Mouse (Mus musculus) embryonic facial prominence, embryonic 15.5 days (tissue): ENCODE measurements around the gene Slc38a3. TPM values are rescaled to one million over a fixed set of nuclear protein-coding genes. Genes with fewer than 3 reads are reported as not detected.
A peak's percentile ranks its signal among the peaks of the same experiment; 100 is the strongest.

Source experiments
- ATAC-seq: fragments of 200-750 bp; cut with Nextera tagmentation; 2 replicates; pipeline ENCODE4 v1.8.0; 2017; ENCODE audit warnings: low read depth, moderate TSS enrichment; ENCODE audit not compliant: insufficient number of reproducible peaks, low FRiP score, low TSS enrichment
- H3K27ac ChIP-seq: fragments of 300-500 bp; sonication (generic); replicated peaks from 2 replicates; pipeline ENCODE4 v1.5.1; 2015; ENCODE audit warnings: mild to moderate bottlenecking, inconsistent platforms
- H3K27me3 ChIP-seq: fragments of 300-500 bp; sonication (generic); 2 replicates; pipeline ENCODE4 v1.6.1; 2015; ENCODE audit warnings: inconsistent platforms
- H3K36me3 ChIP-seq: fragments of 300-500 bp; sonication (generic); 2 replicates; pipeline ENCODE4 v1.6.1; 2015; ENCODE audit warnings: mild to moderate bottlenecking, inconsistent platforms
- H3K4me1 ChIP-seq: fragments of 300-500 bp; sonication (generic); 2 replicates; pipeline ENCODE4 v1.6.1; 2015; ENCODE audit warnings: inconsistent platforms
- H3K4me2 ChIP-seq: fragments of 300-500 bp; sonication (generic); replicated peaks from 2 replicates; pipeline ENCODE4 v1.6.1; 2015; ENCODE audit warnings: mild to moderate bottlenecking, inconsistent platforms
- H3K4me3 ChIP-seq: fragments of 300-500 bp; sonication (generic); replicated peaks from 2 replicates; pipeline ENCODE4 v1.5.1; 2015; ENCODE audit warnings: mild to moderate bottlenecking, inconsistent platforms
- H3K9ac ChIP-seq: fragments of 300-500 bp; sonication (generic); 2 replicates; pipeline ENCODE4 v1.6.1; 2015; ENCODE audit warnings: inconsistent platforms
- H3K9me3 ChIP-seq: fragments of 300-500 bp; sonication (generic); replicated peaks from 2 replicates; pipeline ENCODE4 v1.6.1; 2016; ENCODE audit warnings: inconsistent platforms
- WGBS: fragments of 180-500 bp; shearing (Covaris S2); methylation state at CpG from one replicate; pipeline ENCODE4 v1.1.7; 2015; 5-methylcytosine and 5-hydroxymethylcytosine counted together
- polyA plus RNA-seq: library from polyadenylated mRNA; unstranded; fragments of >200 nt; fragmentation: Nextera tagmentation; extraction: Ambion mirVana; gene quantifications from 2 replicates; pipeline ENCODE4 v1.2.1, GENCODE M21; 2015

Slc38a3 gene
- polyA plus RNA-seq, 1 experiment from 2014 or later = 4.2 TPM

DNA sequence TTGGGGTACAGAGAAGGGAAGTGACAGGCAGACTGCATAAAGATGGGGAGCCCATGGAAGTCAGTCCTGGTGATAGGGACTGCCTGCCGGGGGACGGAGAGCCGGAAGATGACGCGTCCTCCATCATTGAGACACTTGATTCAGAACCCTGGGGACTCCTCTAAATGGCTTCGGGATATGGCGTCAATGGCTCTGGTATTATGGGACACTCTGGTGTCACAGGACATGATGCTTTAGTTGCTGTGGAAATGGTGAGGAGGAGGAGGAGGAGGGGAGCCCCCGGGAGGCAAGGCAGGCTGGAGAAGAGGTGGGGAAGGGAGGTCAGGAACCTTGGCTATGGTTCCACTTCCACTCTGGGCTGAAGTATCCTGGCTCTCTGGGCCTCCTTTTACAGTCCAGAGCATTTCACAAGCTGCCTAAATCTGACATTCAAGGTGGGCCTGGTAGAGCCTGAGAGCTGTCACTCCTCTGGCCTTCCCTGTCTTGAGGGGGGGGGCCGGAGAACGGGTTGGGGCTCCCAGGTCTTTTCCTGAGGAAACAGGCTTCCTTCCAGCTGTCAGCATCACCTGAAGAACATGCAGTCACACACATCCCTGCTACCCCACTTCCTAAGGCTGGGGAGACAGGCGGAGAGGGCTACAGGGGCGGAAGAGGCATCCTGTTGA, 26.2 kb upstream of the Slc38a3 start:
- H3K9me3 ChIP-seq = no peaks in the 10 kb centered on the region
- H3K27me3 ChIP-seq = no peaks in the 10 kb centered on the region
- peaks cover 33% of the 10 kb centered on the region for H3K36me3 ChIP-seq
- no peak overlapping the region for H3K4me2 ChIP-seq
- 82% methylated on average over 12 of the region's 12 CpGs for WGBS
- peak overlapping the region; percentile 63; the same call in 1 of the 2 replicates for H3K27ac ChIP-seq
- no peak overlapping the region for H3K9ac ChIP-seq
- H3K4me3 ChIP-seq = no peak overlapping the region
- H3K4me1 ChIP-seq = peaks cover 77% of the 10 kb centered on the region
- ATAC-seq = no peak

DNA sequence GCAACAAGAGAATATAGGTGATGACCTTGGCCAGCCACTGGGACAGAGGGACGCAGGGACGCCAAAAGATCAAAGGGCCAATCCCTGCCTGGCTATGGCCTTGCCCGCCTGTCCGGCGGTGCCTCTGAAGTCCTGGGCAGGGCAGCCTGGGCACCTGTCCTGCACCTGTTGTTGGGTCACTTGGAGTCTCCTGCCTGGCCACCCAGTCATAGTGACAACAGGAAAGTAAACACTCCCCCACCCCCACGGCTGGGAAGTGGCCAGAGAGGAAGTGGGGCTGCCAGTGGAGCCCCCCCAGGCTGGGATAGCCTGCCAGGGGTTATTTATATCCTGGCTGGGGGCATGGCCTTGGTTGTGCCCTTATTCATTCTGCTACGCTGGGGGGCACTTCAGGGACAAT, 25.3 kb upstream of the Slc38a3 start:
- H3K4me1 ChIP-seq = peaks cover 68% of the 10 kb centered on the region
- no peak overlapping the region for H3K4me2 ChIP-seq
- no peak for ATAC-seq
- WGBS = 63% methylated on average over 7 of the region's 7 CpGs
- H3K27me3 ChIP-seq = no peaks in the 10 kb centered on the region
- H3K9ac ChIP-seq = no peak overlapping the region
- no peak overlapping the region for H3K4me3 ChIP-seq
- peaks cover 42% of the 10 kb centered on the region for H3K36me3 ChIP-seq
- H3K27ac ChIP-seq = no peak overlapping the region
- H3K9me3 ChIP-seq = no peaks in the 10 kb centered on the region

DNA sequence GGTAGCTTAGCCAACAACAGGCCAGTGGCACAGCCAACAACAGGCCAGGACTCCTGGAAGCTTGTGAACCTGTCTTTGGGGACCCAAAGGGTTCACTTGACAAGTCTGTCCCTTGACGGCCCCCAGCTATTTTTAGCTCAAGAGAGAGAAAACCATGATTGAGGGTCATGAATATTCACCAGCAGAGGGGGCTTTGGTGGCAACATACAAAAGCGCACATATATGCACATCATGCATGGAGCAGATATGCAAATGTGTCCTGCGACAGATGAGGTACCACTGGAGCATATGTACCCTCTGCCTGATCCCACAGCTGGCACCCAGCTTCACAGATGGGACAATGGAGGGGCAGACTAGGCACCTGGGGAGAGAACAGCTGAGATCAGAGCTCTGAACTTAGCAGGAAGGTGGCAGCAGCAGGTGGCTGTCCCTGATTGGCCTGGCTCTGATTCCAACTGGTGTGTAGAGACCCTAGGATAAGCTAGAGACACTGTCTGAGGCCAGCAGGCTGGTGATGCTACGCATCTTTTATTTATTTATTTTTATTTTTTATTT, 24.2 kb upstream of the Slc38a3 start:
- Histone ChIP-seq H3K9me3 (no peaks in the 10 kb centered on the region), H3K27me3 (no peaks in the 10 kb centered on the region), H3K4me3 (no peak overlapping the region), H3K4me1 (peaks cover 57% of the 10 kb centered on the region), H3K4me2 (no peak overlapping the region), H3K36me3 (peaks cover 52% of the 10 kb centered on the region), H3K27ac (no peak overlapping the region), H3K9ac (no peak overlapping the region)
- WGBS = 47% methylated on average over 4 of the region's 4 CpGs
- no peak for ATAC-seq

DNA sequence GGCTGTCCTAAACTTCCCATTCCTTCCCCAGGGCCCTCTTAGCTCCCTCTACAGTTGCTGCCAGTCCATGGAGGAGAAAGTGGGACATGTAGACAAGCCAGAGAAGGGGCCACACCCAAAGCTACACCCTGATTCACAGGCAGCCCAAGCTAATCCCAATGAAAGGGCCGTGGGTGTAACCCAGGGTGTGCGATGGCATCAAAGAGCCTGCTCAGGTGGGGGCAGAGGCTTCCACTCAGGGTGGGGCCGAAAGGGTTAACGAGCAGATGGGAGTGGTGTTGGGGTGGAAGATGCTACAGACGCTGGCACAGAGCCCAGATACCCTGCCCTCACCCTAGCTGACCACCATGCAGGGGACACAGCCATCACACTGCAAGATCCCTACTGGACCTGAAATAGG, 23.5 kb upstream of the Slc38a3 start:
- H3K4me3 ChIP-seq = no peak overlapping the region
- 67% methylated on average over 5 of the region's 5 CpGs for WGBS
- H3K9me3 ChIP-seq = no peaks in the 10 kb centered on the region
- no peak for ATAC-seq
- H3K27ac ChIP-seq = no peak overlapping the region
- H3K9ac ChIP-seq = no peak overlapping the region
- peaks cover 49% of the 10 kb centered on the region for H3K4me1 ChIP-seq
- no peak overlapping the region for H3K4me2 ChIP-seq
- H3K27me3 ChIP-seq = no peaks in the 10 kb centered on the region
- peaks cover 59% of the 10 kb centered on the region for H3K36me3 ChIP-seq

DNA sequence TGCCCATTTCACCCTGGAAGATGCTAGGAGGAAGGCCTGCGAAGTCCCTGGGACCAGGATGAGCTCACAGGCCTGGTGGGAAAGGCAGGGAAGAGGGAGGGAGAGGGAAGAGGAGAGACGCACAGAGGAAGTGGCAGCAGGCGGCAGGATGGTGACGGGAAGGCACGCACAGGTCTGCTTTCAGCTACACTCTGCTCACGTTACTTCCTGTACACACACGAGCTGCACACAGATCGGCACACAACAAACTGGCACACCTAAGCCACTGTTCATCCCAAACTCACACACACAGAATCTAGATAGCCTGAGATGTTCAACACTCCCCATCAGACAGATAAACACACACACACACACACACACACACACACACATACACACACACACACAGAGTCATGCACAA, 21.1 kb upstream of the Slc38a3 start:
- Histone ChIP-seq H3K9ac (no peak overlapping the region), H3K27ac (no peak overlapping the region), H3K4me3 (no peak overlapping the region), H3K36me3 (peaks cover 76% of the 10 kb centered on the region), H3K9me3 (no peaks in the 10 kb centered on the region), H3K4me1 (peaks cover 25% of the 10 kb centered on the region), H3K4me2 (no peak overlapping the region), H3K27me3 (no peaks in the 10 kb centered on the region)
- ATAC-seq = no peak
- WGBS = 69% methylated on average over 8 of the region's 8 CpGs

DNA sequence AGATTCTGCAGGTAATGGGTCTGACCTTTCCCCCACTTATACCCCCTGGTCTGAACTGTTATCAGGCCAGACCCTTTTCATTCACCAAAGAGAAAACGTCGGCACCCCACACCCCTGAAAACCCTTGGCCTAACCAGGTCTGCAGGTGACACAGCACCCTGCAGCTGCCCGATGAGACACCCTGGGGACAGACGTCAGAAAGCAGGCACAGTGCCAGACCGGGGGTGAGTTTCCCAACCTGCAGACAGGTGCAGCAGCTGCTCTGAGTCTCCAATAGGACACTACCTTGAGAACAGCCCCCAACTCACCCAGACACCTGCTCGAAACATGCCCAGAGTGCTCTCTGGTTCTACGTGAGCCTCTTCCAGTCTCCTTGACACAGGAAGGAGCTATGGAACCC, 19.6 kb upstream of the Slc38a3 start:
- Histone ChIP-seq H3K36me3 (peaks cover 82% of the 10 kb centered on the region), H3K4me2 (no peak overlapping the region)

DNA sequence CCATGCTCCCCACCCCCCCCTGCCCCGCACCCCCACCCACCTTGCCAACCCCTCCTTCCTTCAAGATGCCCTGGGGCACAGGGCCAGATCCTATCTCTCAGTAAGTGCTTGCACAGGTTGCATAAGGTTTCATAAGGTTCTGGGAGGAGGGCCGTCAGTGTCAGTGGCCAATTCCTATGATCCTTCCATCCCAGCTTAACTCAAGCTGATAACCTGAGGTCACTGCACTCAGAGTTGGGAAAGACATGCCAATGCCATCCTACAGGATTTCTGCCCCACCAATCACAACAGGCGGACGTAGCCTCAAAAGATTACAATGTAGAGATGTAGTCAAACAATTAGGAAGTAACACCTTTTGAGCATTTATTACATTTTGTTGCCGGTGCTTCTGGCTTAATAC, 19.1 kb upstream of the Slc38a3 start:
- Histone ChIP-seq H3K27me3 (no peaks in the 10 kb centered on the region), H3K9me3 (no peaks in the 10 kb centered on the region), H3K9ac (no peak overlapping the region), H3K4me1 (peaks cover 10% of the 10 kb centered on the region), H3K36me3 (peaks cover 87% of the 10 kb centered on the region), H3K4me2 (no peak overlapping the region), H3K4me3 (no peak overlapping the region), H3K27ac (no peak overlapping the region)
- ATAC-seq = no peak
- 79% methylated on average over 5 of the region's 5 CpGs for WGBS

More for the DNA sequence above, 19.6 kb upstream of the Slc38a3 start:
- no peak overlapping the region for H3K27ac ChIP-seq
- no peak for ATAC-seq
- H3K4me3 ChIP-seq = no peak overlapping the region
- 76% methylated on average over 7 of the region's 7 CpGs for WGBS
- H3K9me3 ChIP-seq = no peaks in the 10 kb centered on the region
- peaks cover 15% of the 10 kb centered on the region for H3K4me1 ChIP-seq
- H3K27me3 ChIP-seq = no peaks in the 10 kb centered on the region
- H3K9ac ChIP-seq = no peak overlapping the region

DNA sequence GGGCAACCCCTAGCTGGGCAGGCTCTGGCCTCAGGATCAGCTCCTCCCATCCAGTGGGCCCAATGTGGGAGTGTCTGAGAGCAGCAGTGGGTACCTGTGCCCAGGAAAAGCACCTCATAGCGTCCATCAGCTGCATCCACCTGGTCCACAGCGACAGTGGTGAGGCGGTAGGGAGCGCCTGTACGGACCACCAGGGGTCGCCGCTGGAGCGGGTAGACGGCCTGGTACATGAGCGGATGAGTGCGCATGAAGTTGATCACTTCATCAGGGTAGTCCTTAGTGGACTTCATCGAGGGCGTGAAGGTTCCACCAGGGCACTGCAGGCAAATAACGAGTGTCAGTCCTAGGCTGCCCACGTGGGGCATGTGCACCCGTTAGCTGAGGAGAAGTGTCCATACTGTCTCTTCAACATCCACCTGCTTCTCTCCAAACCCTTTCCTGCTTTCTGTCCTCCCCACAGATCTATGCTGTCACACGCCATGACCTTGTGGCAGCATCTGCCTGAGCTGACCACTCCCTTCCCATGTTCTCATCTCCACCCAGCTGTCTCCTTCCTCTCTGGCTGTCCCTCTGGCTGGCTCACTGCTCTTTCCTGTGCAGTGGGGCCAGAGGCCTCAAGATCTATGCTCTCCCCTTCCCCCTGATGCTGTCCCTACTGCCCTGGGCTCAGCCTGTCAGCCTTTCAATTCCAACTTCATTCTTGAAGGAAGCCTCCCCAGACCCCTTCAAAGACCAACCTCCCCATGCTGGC, 16.1 kb upstream of the Slc38a3 start:
- Histone ChIP-seq H3K9me3 (no peaks in the 10 kb centered on the region), H3K4me3 (no peak overlapping the region), H3K27ac (no peak overlapping the region; the same call in 1 of the 2 replicates), H3K4me1 (no peaks in the 10 kb centered on the region), H3K27me3 (no peaks in the 10 kb centered on the region), H3K36me3 (peaks cover 79% of the 10 kb centered on the region), H3K4me2 (no peak overlapping the region), H3K9ac (no peak overlapping the region)
- WGBS = 37% methylated on average over 17 of the region's 17 CpGs
- ATAC-seq = peak; percentile 35; the same call in 1 of the 2 replicates

DNA sequence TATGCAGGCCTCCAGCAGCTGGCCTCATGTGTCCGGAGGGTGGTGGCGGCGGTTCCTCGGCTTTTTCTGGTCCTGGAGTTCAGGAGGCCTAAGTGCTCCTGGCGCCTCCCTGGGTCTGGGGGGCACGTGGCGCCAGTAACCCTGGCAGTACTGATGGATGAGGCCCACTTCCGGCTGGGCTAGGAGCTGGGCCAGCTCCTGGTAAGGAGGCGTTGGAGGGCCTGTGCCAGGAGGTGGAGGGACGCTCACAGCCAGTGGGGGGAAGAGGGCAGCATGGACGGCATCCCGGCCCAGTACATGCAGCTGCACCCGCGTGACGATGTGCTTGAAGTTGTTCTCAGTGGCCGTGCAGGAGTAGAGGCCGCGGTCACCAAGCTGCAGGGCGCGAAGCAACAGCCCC, 13.1 kb upstream of the Slc38a3 start:
- peaks cover 50% of the 10 kb centered on the region for H3K36me3 ChIP-seq
- H3K9ac ChIP-seq = no peak overlapping the region
- no peak overlapping the region for H3K4me3 ChIP-seq
- 85% methylated on average over 20 of the region's 20 CpGs for WGBS
- H3K4me1 ChIP-seq = 0 out of 2 replicates have a peak, but pooled peaks cover 1% of the 10 kb centered on the region
- no peak overlapping the region for H3K4me2 ChIP-seq
- H3K9me3 ChIP-seq = no peaks in the 10 kb centered on the region
- H3K27me3 ChIP-seq = peaks cover 5% of the 10 kb centered on the region
- H3K27ac ChIP-seq = no peak overlapping the region
- ATAC-seq = no peak

DNA sequence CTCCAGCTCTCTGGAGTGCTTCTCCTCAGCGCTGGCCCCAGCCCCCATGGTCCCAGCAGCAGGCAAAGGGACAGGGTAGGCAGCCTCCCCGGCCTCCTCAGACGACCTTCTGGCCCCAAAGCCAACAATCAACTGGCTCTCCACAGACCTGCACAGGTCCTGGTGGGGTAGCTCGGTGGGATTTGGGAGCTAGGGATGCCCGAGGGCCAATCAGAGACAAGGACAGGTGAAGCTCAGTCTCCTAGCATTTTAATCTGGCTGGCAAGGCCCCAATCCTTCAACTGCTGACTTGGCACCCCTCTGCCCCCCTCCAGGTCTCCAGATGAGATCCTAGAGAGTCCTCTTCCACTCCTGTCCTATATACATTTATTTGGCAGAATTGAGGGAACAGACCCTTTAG, 10.2 kb upstream of the Slc38a3 start, which contains the start of gene Gnat1:
TSS of gene Gnat1 (minus strand) at position 212 of the 400 bp plus-strand sequence.
- H3K9ac ChIP-seq = no peak within 1 kb of the TSS
- H3K4me2 ChIP-seq = no peak within 1 kb of the TSS
- H3K4me3 ChIP-seq = no peak within 1 kb of the TSS
- peaks cover 31% of the 10 kb centered on the region for H3K27me3 ChIP-seq
- H3K4me1 ChIP-seq = peaks cover 20% of the 10 kb centered on the region
- ATAC-seq = no peak
- H3K36me3 ChIP-seq = peaks cover 25% of the 10 kb centered on the region
- no peak within 1 kb of the TSS for H3K27ac ChIP-seq
- 36% methylated on average over 5 of the region's 5 CpGs for WGBS
- H3K9me3 ChIP-seq = no peaks in the 10 kb centered on the region

DNA sequence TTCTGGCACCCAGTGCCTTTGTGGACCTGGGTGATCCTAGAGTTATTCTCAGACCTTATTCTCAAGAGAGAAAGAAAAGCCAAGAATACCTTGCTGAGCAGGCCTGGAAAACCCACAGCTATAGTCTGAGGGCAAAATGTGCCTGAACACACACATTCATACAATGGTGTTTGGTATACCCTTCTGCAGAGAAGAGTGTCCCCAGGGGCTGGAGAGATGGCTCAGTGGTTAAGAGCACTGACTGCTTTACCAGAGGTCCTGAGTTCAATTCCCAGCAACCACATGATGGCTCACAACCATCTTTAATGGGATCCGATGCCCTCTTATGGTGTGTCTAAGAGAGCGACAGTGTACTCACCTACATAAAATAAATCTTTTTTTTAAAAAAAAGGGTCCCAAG, 9.5 kb upstream of the Slc38a3 start:
- Histone ChIP-seq H3K4me1 (peaks cover 20% of the 10 kb centered on the region), H3K27ac (no peak overlapping the region), H3K4me3 (no peak overlapping the region), H3K9me3 (no peaks in the 10 kb centered on the region), H3K27me3 (peaks cover 31% of the 10 kb centered on the region), H3K9ac (no peak overlapping the region), H3K36me3 (peaks cover 18% of the 10 kb centered on the region), H3K4me2 (no peak overlapping the region)
- ATAC-seq = no peak
- 91% methylated on average over 2 of the region's 2 CpGs for WGBS
